Comparison of ENCODE assay signal across 12 mouse cellular contexts in genomic region chr2:109884106-109884505, GRCm38 (mm10). TPM values are rescaled to one million over a fixed set of nuclear protein-coding genes. Genes with fewer than 3 reads are reported as not detected.
DNase-seq lines count a peak whose midpoint lies in the region; ATAC-seq and TF ChIP-seq lines count a peak whose summit lies in the region.
"Had no signal": no experiment of that assay in that cellular context is flagged by ENCODE, and none has a peak within 500 bp of the region (broad histone marks: within the 10 kb centered on the region; RNA-seq: fewer than 3 reads in every experiment).

No protein-coding gene starts in this region.

- no peaks in the 10 kb centered on the region for H3K27me3 ChIP-seq in forebrain, embryonic 13.5 days
- H3K27me3 ChIP-seq in forebrain, embryonic 10.5 days (ENCODE audit: poor library complexity, severe bottlenecking): no peaks in the 10 kb centered on the region
- no peaks in the 10 kb centered on the region for H3K27me3 ChIP-seq in myocyte (ENCODE audit: control insufficient read depth, insufficient read depth, insufficient read length)
- no peaks in the 10 kb centered on the region for H3K27me3 ChIP-seq in midbrain, embryonic 13.5 days
- H3K27me3 ChIP-seq: heart, embryonic 15.5 days; stomach, embryonic 15.5 days had no signal

- no peaks in the 10 kb centered on the region for H3K36me3 ChIP-seq in forebrain, embryonic 13.5 days (ENCODE audit: poor library complexity, severe bottlenecking)
- no peaks in the 10 kb centered on the region for H3K36me3 ChIP-seq in forebrain, embryonic 10.5 days (replicated peaks)
- no peaks in the 10 kb centered on the region for H3K36me3 ChIP-seq in myocyte (ENCODE audit: control insufficient read depth, insufficient read depth)
- H3K36me3 ChIP-seq in midbrain, embryonic 13.5 days: no peaks in the 10 kb centered on the region
- H3K36me3 ChIP-seq: heart, embryonic 15.5 days; stomach, embryonic 15.5 days had no signal

- H3K27ac ChIP-seq in forebrain, embryonic 13.5 days: no peak overlapping the region
- H3K27ac ChIP-seq in forebrain, embryonic 10.5 days: no peak overlapping the region
- no peak overlapping the region for H3K27ac ChIP-seq in midbrain, embryonic 13.5 days
- H3K27ac ChIP-seq: heart, embryonic 15.5 days; stomach, embryonic 15.5 days had no signal

- WGBS in forebrain, embryonic 13.5 days: 76% methylated on average over 4 of the region's 4 CpGs
- 80% methylated on average over 4 of the region's 4 CpGs for WGBS in forebrain, embryonic 10.5 days
- WGBS in midbrain, embryonic 13.5 days: 82% methylated on average over 4 of the region's 4 CpGs

- no peak overlapping the region for H3ac ChIP-seq in myocyte (ENCODE audit: control insufficient read depth, insufficient read length)

- H3K79me2 ChIP-seq in myocyte (ENCODE audit: control insufficient read depth, insufficient read depth): no peaks in the 10 kb centered on the region

- no peak for DNase-seq in forebrain, embryonic 10.5 days (ENCODE audit: extremely low spot score, low spot score)
- peak; percentile 20 to 24 for DNase-seq in left cerebral cortex, adult 18-20 months (ENCODE audit: low spot score in 2 of 2)
- DNase-seq in left cerebral cortex, adult 11 months (ENCODE audit: low spot score): no peak
- DNase-seq in cerebellum, adult 9-10 months: peak; percentile 80
- no peak for DNase-seq in embryo, embryonic 10.5 days (ENCODE audit: low spot score)

- no peak overlapping the region for H3K4me2 ChIP-seq in forebrain, embryonic 13.5 days
- H3K4me2 ChIP-seq in myocyte (ENCODE audit: low read depth): no peak overlapping the region
- no peak overlapping the region for H3K4me2 ChIP-seq in midbrain, embryonic 13.5 days (replicated peaks)
- H3K4me2 ChIP-seq: heart, embryonic 15.5 days; liver, embryonic 11.5 days; stomach, embryonic 15.5 days had no signal

- no peak overlapping the region for H3K4me3 ChIP-seq in forebrain, embryonic 13.5 days
- no peak overlapping the region for H3K4me3 ChIP-seq in forebrain, embryonic 10.5 days
- H3K4me3 ChIP-seq in myocyte: no peak overlapping the region
- H3K4me3 ChIP-seq in midbrain, embryonic 13.5 days (replicated peaks): no peak overlapping the region
- H3K4me3 ChIP-seq: heart, embryonic 15.5 days; stomach, embryonic 15.5 days had no signal

- no peak overlapping the region for H3K9ac ChIP-seq in forebrain, embryonic 13.5 days
- no peak overlapping the region for H3K9ac ChIP-seq in midbrain, embryonic 13.5 days (replicated peaks)
- H3K9ac ChIP-seq: heart, embryonic 15.5 days; stomach, embryonic 15.5 days had no signal

- no peaks in the 10 kb centered on the region for H3K9me3 ChIP-seq in forebrain, embryonic 13.5 days (replicated peaks)
- H3K9me3 ChIP-seq in forebrain, embryonic 10.5 days: no peaks in the 10 kb centered on the region
- H3K9me3 ChIP-seq in midbrain, embryonic 13.5 days: no peaks in the 10 kb centered on the region
- H3K9me3 ChIP-seq: heart, embryonic 15.5 days; stomach, embryonic 15.5 days had no signal

- ATAC-seq in forebrain, embryonic 13.5 days: peak; percentile 82; the same call in 1 of the 2 replicates
- no peak for ATAC-seq in midbrain, embryonic 13.5 days
- ATAC-seq: midbrain, embryonic 16.5 days had no signal

- H3K4me1 ChIP-seq in forebrain, embryonic 13.5 days: no peaks in the 10 kb centered on the region
- no peaks in the 10 kb centered on the region for H3K4me1 ChIP-seq in forebrain, embryonic 10.5 days
- no peaks in the 10 kb centered on the region for H3K4me1 ChIP-seq in midbrain, embryonic 13.5 days (replicated peaks)
- H3K4me1 ChIP-seq: heart, embryonic 15.5 days; stomach, embryonic 15.5 days had no signal

- no peak for TF ChIP-seq POLR2A in myocyte (IDR thresholded peaks at IDR 0.05; ENCODE audit: insufficient read length, low read depth)

TF ChIP-seq in myocyte, 11 proteins besides CTCF, POLR2A, EP300 and RAD21:
- TF ChIP-seq TCF3 (IDR thresholded peaks at IDR 0.05; ENCODE audit: insufficient read length, low read depth) (no peak), USF1 (IDR thresholded peaks at IDR 0.05; ENCODE audit: low read depth) (peak; percentile 94), REST (IDR thresholded peaks at IDR 0.05; ENCODE audit: insufficient read depth, insufficient read length) (no peak)

RNA-seq across cellular contexts. Expression of gene Lin7c, which starts 6.5 kb away (rescaled TPM):
- 139 and 151 TPM in 2 replicates for polyA plus RNA-seq in forebrain, embryonic 13.5 days (2015; fragmentation: Nextera tagmentation; extraction: Ambion mirVana)
- 90.6 and 93.6 TPM in 2 replicates for polyA plus RNA-seq in forebrain, embryonic 10.5 days (2016; fragmentation: Nextera tagmentation; extraction: Ambion mirVana)
- 10 to 100 TPM; 75.0 to 78.3 TPM for total RNA-seq in left cerebral cortex, adult 18-20 months (2021)
- 7.0 TPM for polyA plus RNA-seq in myocyte (2012; fragmentation: generic; extraction: Trizol)
- 175 and 201 TPM in 2 replicates for polyA plus RNA-seq in midbrain, embryonic 13.5 days (2015; fragmentation: Nextera tagmentation; extraction: Ambion mirVana)

RNA-seq across cellular contexts. Expression of gene Lgr4, which starts 33.3 kb away (rescaled TPM):
- polyA plus RNA-seq in forebrain, embryonic 13.5 days (2015; fragmentation: Nextera tagmentation; extraction: Ambion mirVana): 2.7 and 3.5 TPM in 2 replicates
- 7.2 and 8.4 TPM in 2 replicates for polyA plus RNA-seq in forebrain, embryonic 10.5 days (2016; fragmentation: Nextera tagmentation; extraction: Ambion mirVana)
- 10 to 100 TPM; 24.9 to 26.6 TPM for total RNA-seq in left cerebral cortex, adult 18-20 months (2021)
- polyA plus RNA-seq in myocyte (2012; fragmentation: generic; extraction: Trizol): 3.8 TPM
- 7.9 and 8.3 TPM in 2 replicates for polyA plus RNA-seq in midbrain, embryonic 13.5 days (2015; fragmentation: Nextera tagmentation; extraction: Ambion mirVana)

Comparison
In these comparisons a context has a peak if more than half of its experiments do, and no peak if none do; other contexts are left out.
1. DNase-seq: peak in left cerebral cortex, adult 18-20 months (2 of 2) and cerebellum, adult 9-10 months (single experiment); none in forebrain, embryonic 10.5 days (single experiment), left cerebral cortex, adult 11 months (single experiment) and embryo, embryonic 10.5 days (single experiment).
2. RNA of gene Lin7c, which starts 6.5 kb away (polyA plus RNA-seq): 175 to 201 TPM in midbrain, embryonic 13.5 days, 139 to 151 TPM in forebrain, embryonic 13.5 days and 90.6 to 93.6 TPM in forebrain, embryonic 10.5 days; 7.0 TPM in myocyte (single experiment); every median in the first group is over 10 times any median in the second.